Mouse (Mus musculus): ENCODE measurements around the gene Ethe1. TPM values are rescaled to one million over a fixed set of nuclear protein-coding genes. Genes with fewer than 3 reads are reported as not detected.

Gene Ethe1
- total and polyA plus RNA-seq, 2 experiments: 71.1 to 227 TPM

DNA sequence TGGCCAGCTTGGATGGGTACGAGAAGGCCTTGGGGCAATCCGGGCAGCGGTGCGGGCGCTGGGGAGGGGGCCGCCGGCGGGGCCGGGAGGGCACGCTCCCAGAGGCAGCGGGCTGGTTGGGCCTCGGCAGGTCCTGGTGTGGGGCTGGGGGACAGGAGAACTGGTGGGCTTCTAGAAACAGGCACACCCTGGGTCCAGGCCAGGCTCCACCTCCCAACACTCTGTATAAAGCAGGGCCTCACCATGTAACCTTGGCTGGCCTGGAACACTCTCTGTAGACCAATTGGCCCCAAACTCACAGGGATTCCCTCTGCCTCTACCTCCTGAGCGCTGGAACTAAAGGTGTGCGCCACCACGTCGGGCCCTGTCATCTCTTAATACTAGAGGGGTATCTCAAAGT is 1.3 kb upstream of the Ethe1 start:
- no peak overlapping the region for H3K4me3 ChIP-seq (ENCODE audit: insufficient read depth, low read depth, low read length)
- H3K9ac ChIP-seq (ENCODE audit: low read depth, low read length): no peak overlapping the region
- TF ChIP-seq CTCF (IDR thresholded peaks at IDR 0.05; ENCODE audit: low read depth, low read length) (no peak), POLR2A (IDR thresholded peaks at IDR 0.05; ENCODE audit: extremely low read depth, insufficient read depth, low read length) (no peak)
- DNase-seq (ENCODE audit: extremely low read depth, low read depth, low spot score): no peak
- no peak overlapping the region for H3K27ac ChIP-seq (replicated peaks; ENCODE audit: insufficient read depth, low read depth, low read length)
- peaks cover 3% of the 10 kb centered on the region; the same call in 1 of the 2 replicates for H3K27me3 ChIP-seq (ENCODE audit: control insufficient read depth, insufficient read depth, low read length)
- 54% methylated on average over 16 of the region's 16 CpGs for WGBS
- H3K4me1 ChIP-seq (ENCODE audit: control insufficient read depth, insufficient read depth, low read length): no peaks in the 10 kb centered on the region; the same call in 1 of the 2 replicates
- no peaks in the 10 kb centered on the region for H3K36me3 ChIP-seq (ENCODE audit: control insufficient read depth, insufficient read depth, low read length)
- H3K79me2 ChIP-seq (ENCODE audit: control insufficient read depth, insufficient read depth, low read length): no peaks in the 10 kb centered on the region

DNA sequence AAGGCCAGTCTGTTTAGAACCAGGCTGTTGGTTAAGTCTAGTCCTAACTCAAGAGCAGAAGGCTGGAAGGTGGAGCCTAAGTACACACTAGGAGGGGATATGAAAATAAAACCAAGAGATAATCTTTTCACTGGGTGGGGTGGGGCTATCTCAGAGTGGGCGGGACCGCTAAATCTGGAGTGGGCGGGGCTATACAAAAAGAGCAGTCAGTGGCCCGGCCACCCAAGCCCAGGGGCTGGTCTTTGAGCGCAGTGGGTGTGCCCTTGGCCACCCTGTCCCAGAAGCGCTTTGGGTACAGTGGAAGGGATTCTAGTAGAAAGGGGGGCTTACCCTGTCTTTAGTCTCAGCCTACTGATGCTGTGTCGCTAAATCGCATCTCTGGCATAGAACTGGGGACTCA is 515 bp upstream of the Ethe1 start:
- no peak for DNase-seq (ENCODE audit: extremely low read depth, low read depth, low spot score)
- Histone ChIP-seq H3K79me2 (ENCODE audit: control insufficient read depth, insufficient read depth, low read length) (no peaks in the 10 kb centered on the region), H3K27me3 (ENCODE audit: control insufficient read depth, insufficient read depth, low read length) (peaks cover 3% of the 10 kb centered on the region; the same call in 1 of the 2 replicates), H3K9ac (ENCODE audit: low read depth, low read length) (no peak overlapping the region), H3K4me1 (ENCODE audit: control insufficient read depth, insufficient read depth, low read length) (no peaks in the 10 kb centered on the region; the same call in 1 of the 2 replicates), H3K27ac (replicated peaks; ENCODE audit: insufficient read depth, low read depth, low read length) (no peak overlapping the region), H3K4me3 (ENCODE audit: insufficient read depth, low read depth, low read length) (no peak overlapping the region), H3K36me3 (ENCODE audit: control insufficient read depth, insufficient read depth, low read length) (no peaks in the 10 kb centered on the region)
- TF ChIP-seq POLR2A (IDR thresholded peaks at IDR 0.05; ENCODE audit: extremely low read depth, insufficient read depth, low read length) (no peak), CTCF (IDR thresholded peaks at IDR 0.05; ENCODE audit: low read depth, low read length) (no peak)
- 25% methylated on average over 8 of the region's 8 CpGs for whole genome bisulfite sequencing

DNA sequence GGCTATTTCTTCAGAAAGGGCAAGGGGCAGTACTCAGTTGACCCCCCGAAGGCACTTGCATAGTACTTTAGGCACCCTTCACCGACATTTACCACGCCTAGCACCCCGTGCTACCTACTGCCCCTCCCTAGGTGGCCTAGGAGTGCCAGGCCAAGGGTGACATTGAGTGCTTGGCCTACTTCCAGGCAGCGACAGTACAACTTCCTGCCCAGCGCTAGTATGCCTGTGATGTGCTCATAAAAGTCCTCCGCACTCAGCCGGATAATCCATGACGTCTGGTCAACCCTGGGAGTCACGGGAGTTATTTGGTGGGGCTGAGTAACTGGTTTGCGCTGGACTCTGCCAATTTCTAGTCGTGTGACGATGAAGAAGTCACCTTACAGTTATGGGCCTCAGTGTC is 993 bp downstream of the Ethe1 start:
- 37% methylated on average over 13 of the region's 13 CpGs for WGBS
- H3K27ac ChIP-seq (replicated peaks; ENCODE audit: insufficient read depth, low read depth, low read length): no peak overlapping the region
- no peak overlapping the region for H3K9ac ChIP-seq (ENCODE audit: low read depth, low read length)
- H3K4me1 ChIP-seq (ENCODE audit: control insufficient read depth, insufficient read depth, low read length): peaks cover 1% of the 10 kb centered on the region; the same call in 1 of the 2 replicates
- H3K36me3 ChIP-seq (ENCODE audit: control insufficient read depth, insufficient read depth, low read length): no peaks in the 10 kb centered on the region
- no peak for TF ChIP-seq CTCF (IDR thresholded peaks at IDR 0.05; ENCODE audit: low read depth, low read length)
- no peak for TF ChIP-seq POLR2A (IDR thresholded peaks at IDR 0.05; ENCODE audit: extremely low read depth, insufficient read depth, low read length)
- H3K27me3 ChIP-seq (ENCODE audit: control insufficient read depth, insufficient read depth, low read length): peaks cover 3% of the 10 kb centered on the region; the same call in 1 of the 2 replicates
- no peak overlapping the region for H3K4me3 ChIP-seq (ENCODE audit: insufficient read depth, low read depth, low read length)
- DNase-seq (ENCODE audit: extremely low read depth, low read depth, low spot score): peak; percentile 72
- H3K79me2 ChIP-seq (ENCODE audit: control insufficient read depth, insufficient read depth, low read length): no peaks in the 10 kb centered on the region

DNA sequence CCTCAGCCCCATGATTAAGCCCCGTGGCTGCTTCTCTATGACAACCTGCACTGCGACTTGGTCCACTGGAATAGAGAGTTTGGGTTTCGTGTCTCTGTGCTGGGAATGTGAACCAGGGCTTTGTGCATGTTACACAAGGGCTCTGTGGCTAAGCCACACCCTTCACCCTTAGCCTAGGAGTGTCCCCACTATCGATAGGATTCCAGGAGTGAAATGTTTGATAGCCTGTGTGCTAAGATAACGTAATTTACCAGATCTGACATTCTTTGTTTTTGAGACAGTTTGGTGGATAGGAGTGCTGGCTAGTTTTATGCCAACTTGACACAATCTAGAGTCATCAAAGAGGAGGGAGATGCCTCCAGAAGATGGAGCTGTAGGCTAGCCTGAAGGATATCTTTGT is 4.4 kb downstream of the Ethe1 start:
- H3K36me3 ChIP-seq (ENCODE audit: control insufficient read depth, insufficient read depth, low read length): no peaks in the 10 kb centered on the region
- TF ChIP-seq CTCF (IDR thresholded peaks at IDR 0.05; ENCODE audit: low read depth, low read length) (no peak), POLR2A (IDR thresholded peaks at IDR 0.05; ENCODE audit: extremely low read depth, insufficient read depth, low read length) (no peak)
- H3K4me1 ChIP-seq (ENCODE audit: control insufficient read depth, insufficient read depth, low read length): peaks cover 8% of the 10 kb centered on the region
- 60% methylated on average over 5 of the region's 5 CpGs for WGBS
- H3K27ac ChIP-seq (replicated peaks; ENCODE audit: insufficient read depth, low read depth, low read length): no peak overlapping the region
- H3K4me3 ChIP-seq (ENCODE audit: insufficient read depth, low read depth, low read length): no peak overlapping the region
- H3K9ac ChIP-seq (ENCODE audit: low read depth, low read length): no peak overlapping the region
- no peak for DNase-seq (ENCODE audit: extremely low read depth, low read depth, low spot score)
- no peaks in the 10 kb centered on the region for H3K27me3 ChIP-seq (ENCODE audit: control insufficient read depth, insufficient read depth, low read length)
- peaks cover 4% of the 10 kb centered on the region; the same call in 1 of the 2 replicates for H3K79me2 ChIP-seq (ENCODE audit: control insufficient read depth, insufficient read depth, low read length)

DNA sequence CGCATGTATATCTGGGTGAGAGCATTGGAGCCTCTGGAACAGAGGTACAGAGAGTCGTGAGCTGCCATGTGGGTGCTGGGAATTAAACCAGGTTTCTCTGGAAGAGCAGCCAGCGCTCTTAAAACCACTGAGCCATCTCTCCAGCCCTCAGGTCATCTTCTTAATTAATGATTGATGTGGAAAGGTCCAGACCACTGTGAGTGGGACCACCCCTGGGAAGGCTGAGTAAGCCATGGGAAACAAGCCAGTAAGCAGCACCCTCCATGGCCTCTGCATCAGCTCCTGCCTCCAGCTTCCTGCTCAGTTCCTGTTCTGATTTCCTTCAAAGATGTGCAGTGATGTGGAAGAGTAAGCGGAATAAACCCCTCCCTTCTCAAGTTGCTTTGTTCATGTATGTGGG is 4.8 kb downstream of the Ethe1 start:
- Histone ChIP-seq H3K4me1 (ENCODE audit: control insufficient read depth, insufficient read depth, low read length) (peaks cover 8% of the 10 kb centered on the region), H3K27me3 (ENCODE audit: control insufficient read depth, insufficient read depth, low read length) (no peaks in the 10 kb centered on the region), H3K9ac (ENCODE audit: low read depth, low read length) (no peak overlapping the region)

DNA sequence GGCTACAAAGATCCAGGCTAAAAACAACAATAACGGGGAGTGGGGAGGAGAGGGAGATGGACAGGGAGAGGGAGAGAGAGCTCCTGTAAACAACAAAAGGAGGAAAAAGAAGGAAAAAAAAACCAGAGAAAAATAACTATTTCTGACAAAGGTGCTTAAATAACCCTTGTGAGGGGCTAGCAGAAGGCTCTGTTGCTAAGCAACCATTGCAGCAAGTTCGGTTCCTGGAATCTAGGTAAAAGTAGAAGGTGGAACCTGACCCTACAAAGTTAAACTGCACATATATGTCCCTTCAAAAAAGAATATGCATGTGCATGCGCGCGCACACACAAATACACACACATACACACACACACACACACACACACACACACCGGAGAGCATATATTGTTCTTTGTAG is 5.4 kb downstream of the Ethe1 start:
- Histone ChIP-seq H3K4me3 (ENCODE audit: insufficient read depth, low read depth, low read length) (no peak overlapping the region), H3K27me3 (ENCODE audit: control insufficient read depth, insufficient read depth, low read length) (no peaks in the 10 kb centered on the region), H3K27ac (replicated peaks; ENCODE audit: insufficient read depth, low read depth, low read length) (no peak overlapping the region), H3K79me2 (ENCODE audit: control insufficient read depth, insufficient read depth, low read length) (peaks cover 4% of the 10 kb centered on the region; the same call in 1 of the 2 replicates), H3K4me1 (ENCODE audit: control insufficient read depth, insufficient read depth, low read length) (peaks cover 8% of the 10 kb centered on the region), H3K36me3 (ENCODE audit: control insufficient read depth, insufficient read depth, low read length) (no peaks in the 10 kb centered on the region), H3K9ac (ENCODE audit: low read depth, low read length) (no peak overlapping the region)
- no peak for DNase-seq (ENCODE audit: extremely low read depth, low read depth, low spot score)
- 91% methylated on average over 6 of the region's 6 CpGs for WGBS
- no peak for TF ChIP-seq CTCF (IDR thresholded peaks at IDR 0.05; ENCODE audit: low read depth, low read length)
- no peak for TF ChIP-seq POLR2A (IDR thresholded peaks at IDR 0.05; ENCODE audit: extremely low read depth, insufficient read depth, low read length)

More for the DNA sequence above, 4.8 kb downstream of the Ethe1 start:
- Histone ChIP-seq H3K27ac (replicated peaks; ENCODE audit: insufficient read depth, low read depth, low read length) (no peak overlapping the region), H3K4me3 (ENCODE audit: insufficient read depth, low read depth, low read length) (no peak overlapping the region), H3K36me3 (ENCODE audit: control insufficient read depth, insufficient read depth, low read length) (no peaks in the 10 kb centered on the region), H3K79me2 (ENCODE audit: control insufficient read depth, insufficient read depth, low read length) (peaks cover 4% of the 10 kb centered on the region; the same call in 1 of the 2 replicates)
- 60% methylated on average over 4 of the region's 4 CpGs for WGBS
- DNase-seq (ENCODE audit: extremely low read depth, low read depth, low spot score): no peak
- no peak for TF ChIP-seq POLR2A (IDR thresholded peaks at IDR 0.05; ENCODE audit: extremely low read depth, insufficient read depth, low read length)
- no peak for TF ChIP-seq CTCF (IDR thresholded peaks at IDR 0.05; ENCODE audit: low read depth, low read length)

Data from liver, adult 2 months (tissue).